Mouse (Mus musculus) testis, adult 2 months (tissue): ENCODE measurements at regions not wholly inside any gene's neighbourhood (a gene's known extent, or its start where the extent isn't known, plus 50 kb on each side); places are given as distances from the start of the nearest gene placed in this dataset.

Source experiments
- H3K27ac ChIP-seq: fragments of 200-500 bp; 2 replicates; pipeline ENCODE4 v1.5.1; 2012; ENCODE audit warnings: low read depth, low read length; ENCODE audit not compliant: control insufficient read depth, insufficient read depth
- H3K27me3 ChIP-seq: fragments of 200-500 bp; 2 replicates; pipeline ENCODE4 v1.6.1; 2012; ENCODE audit warnings: mild to moderate bottlenecking, low read length, moderate library complexity; ENCODE audit not compliant: control insufficient read depth, insufficient read depth
- H3K36me3 ChIP-seq: fragments of 200-500 bp; 2 replicates; pipeline ENCODE4 v1.6.1; 2012; ENCODE audit warnings: mild to moderate bottlenecking, low read length; ENCODE audit not compliant: control insufficient read depth, insufficient read depth
- H3K4me1 ChIP-seq: fragments of 200-500 bp; 2 replicates; pipeline ENCODE4 v1.6.1; 2012; ENCODE audit warnings: low read length; ENCODE audit not compliant: control insufficient read depth, insufficient read depth
- H3K4me3 ChIP-seq: fragments of 200-500 bp; 2 replicates; pipeline ENCODE4 v1.5.1; 2012; ENCODE audit warnings: low read depth, mild to moderate bottlenecking, low read length, moderate library complexity, mixed read lengths; ENCODE audit not compliant: control insufficient read depth
- CTCF ChIP-seq: fragments of 200-500 bp; IDR thresholded peaks from 2 replicates; pipeline ENCODE4 v1.5.1; 2012; ENCODE audit warnings: low read depth, mild to moderate bottlenecking, inconsistent platforms, low read length, moderate library complexity; ENCODE audit not compliant: control insufficient read depth, insufficient read depth, insufficient replicate concordance
- POLR2A ChIP-seq: fragments of 200-500 bp; IDR thresholded peaks from 2 replicates; pipeline ENCODE4 v1.6.1; 2012; ENCODE audit warnings: low read depth, mild to moderate bottlenecking, inconsistent platforms, low read length, moderate library complexity; ENCODE audit not compliant: control insufficient read depth

DNA sequence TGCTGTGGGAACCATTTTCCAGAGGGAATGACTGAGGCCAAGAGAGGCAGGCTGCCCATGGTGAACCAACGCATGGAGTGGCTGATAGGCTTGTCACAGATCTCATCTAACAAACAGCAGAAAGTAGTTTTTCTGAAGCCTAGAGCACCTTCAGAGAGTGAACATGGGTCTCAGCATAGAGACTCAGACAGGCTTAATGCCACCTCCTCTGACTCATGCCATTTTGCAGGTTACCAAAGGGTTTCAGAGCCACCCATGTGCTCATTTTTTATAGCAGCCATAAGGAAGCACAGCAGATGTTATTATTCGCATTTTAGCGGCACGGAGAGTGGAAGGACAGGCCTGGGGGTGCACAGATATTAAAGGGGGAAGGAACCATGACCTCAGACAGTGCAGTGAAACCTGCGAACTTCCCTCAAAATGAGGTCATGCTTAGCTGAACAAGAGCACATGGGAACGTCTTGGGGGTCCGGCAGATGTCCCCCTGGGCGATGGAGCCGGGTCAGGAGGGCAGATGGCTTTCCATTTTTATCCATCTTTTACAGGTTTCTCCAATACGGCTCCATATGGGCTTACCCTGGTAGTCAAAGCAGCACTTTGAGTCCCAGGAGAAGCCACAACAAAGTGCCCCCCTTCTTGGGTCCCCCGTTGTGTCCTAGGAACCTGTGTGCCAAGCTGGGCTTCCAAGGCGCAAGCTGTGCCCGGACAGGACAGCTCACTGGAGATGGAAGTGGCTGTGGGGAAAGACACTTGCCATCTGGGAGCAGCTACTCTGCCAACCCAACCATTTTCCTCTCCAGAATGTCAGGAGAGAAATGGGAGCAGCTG, 100.3 kb upstream of the Armc2 start:
- Histone ChIP-seq H3K36me3 (no peaks in the 10 kb centered on the region), H3K27ac (no peak overlapping the region), H3K4me1 (peaks cover 6% of the 10 kb centered on the region), H3K4me3 (no peak overlapping the region), H3K27me3 (no peaks in the 10 kb centered on the region)
- TF ChIP-seq CTCF (no peak), POLR2A (no peak)

GRCm38 (mm10) chr10:42117523-42117922, 99.3 kb upstream of the Armc2 start:
- H3K27ac ChIP-seq = no peak overlapping the region
- TF ChIP-seq CTCF (no peak), POLR2A (no peak)
- H3K27me3 ChIP-seq = no peaks in the 10 kb centered on the region
- no peaks in the 10 kb centered on the region for H3K36me3 ChIP-seq
- peaks cover 6% of the 10 kb centered on the region for H3K4me1 ChIP-seq
- H3K4me3 ChIP-seq = no peak overlapping the region

GRCm38 (mm10) chr10:42115920-42116298, 97.7 kb upstream of the Armc2 start:
- Histone ChIP-seq H3K4me1 (peaks cover 3% of the 10 kb centered on the region), H3K27ac (no peak overlapping the region), H3K4me3 (no peak overlapping the region), H3K27me3 (no peaks in the 10 kb centered on the region), H3K36me3 (no peaks in the 10 kb centered on the region)
- TF ChIP-seq POLR2A (no peak), CTCF (no peak)

DNA sequence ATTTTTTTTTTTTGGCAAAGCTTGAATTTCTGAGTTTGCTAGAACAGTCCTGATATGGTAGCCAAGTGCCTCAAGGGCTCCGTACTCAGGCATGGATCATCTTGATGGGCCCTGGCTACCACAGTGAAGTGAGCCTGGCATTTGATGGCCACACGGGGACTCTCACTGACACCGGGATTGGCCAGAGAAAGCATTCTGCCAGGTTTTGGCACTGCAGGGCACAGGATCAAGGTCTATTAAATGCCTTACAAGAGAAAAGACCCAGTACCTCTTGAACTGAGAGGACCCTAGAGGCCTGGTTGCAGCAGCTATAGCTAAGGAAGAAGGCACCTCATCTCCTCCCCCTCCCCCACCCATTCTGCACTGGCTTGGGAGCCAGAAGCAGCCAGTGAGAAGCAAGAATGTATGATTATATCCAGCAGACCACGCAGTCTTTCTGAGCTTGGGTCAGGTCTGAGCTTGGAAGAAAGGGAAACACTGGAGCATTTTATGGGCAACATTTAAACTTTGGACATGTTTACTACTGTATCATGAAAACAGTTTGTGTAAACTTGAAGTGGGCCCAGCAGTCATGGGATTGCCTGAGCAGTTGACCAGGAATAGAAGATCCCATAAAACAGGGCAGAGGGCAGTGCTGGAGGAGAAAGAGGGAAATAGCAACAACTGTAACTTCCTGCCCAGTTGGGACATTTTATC, 97.1 kb upstream of the Armc2 start:
- H3K36me3 ChIP-seq = no peaks in the 10 kb centered on the region
- H3K4me3 ChIP-seq = no peak overlapping the region
- TF ChIP-seq CTCF (no peak), POLR2A (no peak)
- H3K27me3 ChIP-seq = no peaks in the 10 kb centered on the region
- no peak overlapping the region for H3K27ac ChIP-seq
- H3K4me1 ChIP-seq = no peaks in the 10 kb centered on the region; the same call in 1 of the 2 replicates

GRCm38 (mm10) chr10:42110704-42111103, 92.5 kb upstream of the Armc2 start:
- Histone ChIP-seq H3K4me1 (peaks cover 7% of the 10 kb centered on the region; the same call in 1 of the 2 replicates), H3K36me3 (no peaks in the 10 kb centered on the region), H3K27me3 (no peaks in the 10 kb centered on the region), H3K4me3 (no peak overlapping the region), H3K27ac (no peak overlapping the region)
- TF ChIP-seq POLR2A (no peak), CTCF (no peak)

DNA sequence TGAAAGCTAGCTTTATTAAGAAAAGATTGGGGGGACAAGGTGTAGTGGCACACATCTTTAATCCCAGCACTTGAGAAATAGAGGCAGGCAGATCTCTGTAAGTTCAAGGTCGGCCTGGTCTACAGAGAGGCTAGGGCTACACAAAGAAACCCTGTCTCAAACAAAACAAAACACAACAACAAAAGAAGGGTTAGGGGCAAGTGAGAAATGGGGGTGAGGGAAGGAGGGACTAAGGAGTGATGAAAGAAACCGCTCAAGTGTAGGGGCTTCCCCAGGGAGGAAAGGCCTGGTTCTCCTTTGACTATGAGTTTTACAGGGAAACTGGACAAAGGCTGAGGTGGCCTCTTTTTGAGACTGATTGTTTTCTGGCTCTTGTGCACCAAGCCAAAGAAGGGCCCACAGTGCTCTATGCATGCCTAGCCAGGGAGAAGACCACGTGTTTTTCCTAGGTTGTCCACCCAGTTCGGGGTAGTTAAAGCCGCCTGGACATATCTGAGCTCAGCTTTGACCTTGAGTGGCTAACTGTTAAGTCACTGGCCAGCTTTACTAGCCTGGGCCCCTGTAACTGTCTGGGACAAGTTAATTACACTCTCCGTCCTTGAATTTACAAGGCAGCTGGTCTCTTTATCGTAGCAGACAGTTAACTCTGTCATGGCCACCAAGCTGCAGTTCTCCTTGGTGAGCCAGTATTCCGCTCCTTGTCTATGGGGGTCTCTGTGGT, 90.2 kb upstream of the Armc2 start:
- Histone ChIP-seq H3K27me3 (no peaks in the 10 kb centered on the region), H3K4me3 (no peak overlapping the region), H3K27ac (no peak overlapping the region), H3K36me3 (no peaks in the 10 kb centered on the region), H3K4me1 (peaks cover 7% of the 10 kb centered on the region; the same call in 1 of the 2 replicates)
- TF ChIP-seq CTCF (no peak), POLR2A (no peak)

DNA sequence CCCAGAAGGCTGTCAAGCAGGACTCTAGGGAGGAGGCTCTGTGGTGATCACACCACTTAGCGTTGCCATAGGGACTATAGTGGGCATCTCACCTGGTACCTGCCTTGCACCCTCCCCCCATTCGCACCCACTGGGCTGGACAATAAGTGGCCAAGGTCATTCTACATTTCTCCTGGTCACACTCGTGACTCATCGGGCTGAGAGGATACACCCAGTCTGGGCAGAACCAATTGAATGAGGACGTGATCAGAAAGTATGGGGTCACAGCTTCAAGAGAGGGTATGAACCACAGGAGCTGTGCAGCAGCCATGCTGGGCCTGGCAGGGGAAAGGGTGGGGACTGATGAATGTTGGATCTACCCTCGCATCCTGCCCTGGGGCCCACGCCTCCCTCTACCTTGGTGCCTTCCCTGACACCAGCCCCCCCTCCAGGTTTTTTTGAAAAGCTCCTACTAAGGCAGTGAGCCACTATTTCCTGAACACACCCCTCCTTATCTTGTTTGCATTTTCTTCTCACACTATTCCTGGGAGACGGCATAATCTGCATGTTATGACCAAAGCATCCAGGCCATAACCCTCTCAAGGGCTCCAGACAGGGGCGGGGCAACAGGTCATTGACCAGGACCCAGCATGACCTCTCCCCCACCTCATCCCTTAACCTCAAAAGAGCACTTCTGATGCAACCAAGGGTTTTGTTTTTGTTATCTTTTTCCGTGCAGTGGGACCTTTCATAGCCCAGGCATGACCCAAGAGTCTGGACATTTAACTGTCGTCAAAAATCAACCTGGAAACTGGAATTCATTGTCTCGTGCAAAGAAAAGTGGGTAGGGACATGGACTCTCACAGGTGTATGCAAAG, 89.4 kb upstream of the Armc2 start:
- no peak overlapping the region for H3K4me3 ChIP-seq
- H3K4me1 ChIP-seq = peaks cover 7% of the 10 kb centered on the region; the same call in 1 of the 2 replicates
- no peak for TF ChIP-seq CTCF
- TF ChIP-seq POLR2A = no peak
- no peaks in the 10 kb centered on the region for H3K36me3 ChIP-seq
- no peaks in the 10 kb centered on the region for H3K27me3 ChIP-seq
- no peak overlapping the region for H3K27ac ChIP-seq
